Mouse (Mus musculus) thymus, postnatal 25 days (tissue): Measurements from ENCODE around the gene St5.

Experiments
- DNase-seq: peaks from one replicate; pipeline ENCODE4 v3.0.0; 2022

The St5 gene

GRCm38 (mm10) chr7:109703190-109704015 is at the start of gene St5, which contains the start of gene Akip1:
St5 (minus strand) TSS chr7:109703605.
Akip1 (plus strand) TSS chr7:109703690.
- peak; percentile 98 for DNase-seq

GRCm38 (mm10) chr7:109752008-109752925 is 48.9 kb upstream of the St5 start, which contains the start of gene Tmem9b:
Tmem9b (minus strand) TSS chr7:109752875.
- DNase-seq: peak; percentile 85

- no peak for DNase-seq
These were observed 48.1 kb upstream of the St5 start for GRCm38 (mm10) chr7:109751427-109752007.

GRCm38 (mm10) chr7:109747747-109748146 is 44.3 kb upstream of the St5 start:
- no peak for DNase-seq

GRCm38 (mm10) chr7:109741703-109742102 is 38.3 kb upstream of the St5 start:
- DNase-seq: no peak

- DNase-seq: no peak
These were observed 37.7 kb upstream of the St5 start for GRCm38 (mm10) chr7:109741060-109741459.

GRCm38 (mm10) chr7:109739822-109740370 is 36.5 kb upstream of the St5 start:
- DNase-seq: no peak

- DNase-seq: no peak
These were observed 31.4 kb upstream of the St5 start for GRCm38 (mm10) chr7:109734806-109735205.

- DNase-seq: no peak
These were observed 28.2 kb upstream of the St5 start, which contains the start of gene Ascl3 for GRCm38 (mm10) chr7:109731626-109732025. Ascl3 (minus strand) TSS chr7:109731726.

GRCm38 (mm10) chr7:109723697-109724096 is 20.3 kb upstream of the St5 start, which contains the start of gene BC051019:
BC051019 (minus strand) TSS chr7:109723850.
- no peak for DNase-seq

- DNase-seq: no peak
These were observed 19.7 kb upstream of the St5 start for GRCm38 (mm10) chr7:109723114-109723513.

- no peak for DNase-seq
These were observed 19.2 kb upstream of the St5 start for GRCm38 (mm10) chr7:109722618-109723017.

GRCm38 (mm10) chr7:109719286-109719685 is 15.9 kb upstream of the St5 start:
- DNase-seq: no peak

- DNase-seq: no peak
These were observed 10.1 kb upstream of the St5 start for GRCm38 (mm10) chr7:109713434-109713982.

GRCm38 (mm10) chr7:109712198-109712597 is 8.8 kb upstream of the St5 start:
- no peak for DNase-seq

- no peak for DNase-seq
These were observed 6.7 kb upstream of the St5 start for GRCm38 (mm10) chr7:109710069-109710468.

- DNase-seq: no peak
These were observed 5.6 kb upstream of the St5 start for GRCm38 (mm10) chr7:109708961-109709382.

- DNase-seq: peak; percentile 59
These were observed 3.8 kb upstream of the St5 start for GRCm38 (mm10) chr7:109707023-109707785.

- no peak for DNase-seq
These were observed 1.1 kb upstream of the St5 start for GRCm38 (mm10) chr7:109704461-109704860.

- no peak for DNase-seq
These were observed 592 bp upstream of the St5 start for GRCm38 (mm10) chr7:109704016-109704377.

- DNase-seq: no peak
These were observed 684 bp downstream of the St5 start for GRCm38 (mm10) chr7:109702721-109703120.

- DNase-seq: no peak
These were observed 3.2 kb downstream of the St5 start for GRCm38 (mm10) chr7:109700213-109700612.
